Mouse (Mus musculus) gastrocnemius, postnatal 4 days (tissue): ENCODE measurements at regions not wholly inside any gene's neighbourhood (a gene's known extent, or its start where the extent isn't known, plus 50 kb on each side); places are given as distances from the start of the nearest gene placed in this dataset.

Experiments
- DNase-seq, 2 experiments: peaks; one replicate each; pipeline ENCODE4 v3.0.0; 2021 to 2022; ENCODE audit warnings: low spot score in 2 of 2, mixed read lengths in 2 of 2

- DNase-seq, result no peak
Measured at GRCm38 (mm10) chr3:120761223-120761622, 410.3 kb downstream of the Rwdd3 start.

- DNase-seq, result no peak
Measured at GRCm38 (mm10) chr3:120748513-120748912, 423.0 kb downstream of the Rwdd3 start.

GRCm38 (mm10) chr3:120747678-120748077 lies 423.8 kb downstream of the Rwdd3 start:
- DNase-seq, result peak in 1 of 2 experiments; percentile 11

- no peak for DNase-seq
Measured at GRCm38 (mm10) chr3:120733332-120733731, 438.2 kb downstream of the Rwdd3 start.

- no peak for DNase-seq
Measured at GRCm38 (mm10) chr3:120732391-120732790, 439.1 kb downstream of the Rwdd3 start.

- no peak for DNase-seq
Measured at GRCm38 (mm10) chr3:120731287-120731686, 440.2 kb downstream of the Rwdd3 start.

- DNase-seq, result no peak
Measured at GRCm38 (mm10) chr3:120730225-120730624, 441.3 kb downstream of the Rwdd3 start.

GRCm38 (mm10) chr3:120729671-120730070 lies 441.8 kb downstream of the Rwdd3 start:
- DNase-seq, result no peak

GRCm38 (mm10) chr3:120685227-120685626 lies 486.3 kb downstream of the Rwdd3 start:
- no peak for DNase-seq

GRCm38 (mm10) chr3:120675906-120676305 lies 495.6 kb downstream of the Rwdd3 start:
- no peak for DNase-seq

GRCm38 (mm10) chr3:120668654-120669053 lies 502.8 kb downstream of the Rwdd3 start:
- no peak for DNase-seq

GRCm38 (mm10) chr3:120662521-120662920 lies 509.0 kb downstream of the Rwdd3 start:
- no peak for DNase-seq

- no peak for DNase-seq
Measured at GRCm38 (mm10) chr3:120660776-120661175, 510.7 kb downstream of the Rwdd3 start.

GRCm38 (mm10) chr3:120649047-120649868 lies 522.2 kb downstream of the Rwdd3 start:
- no peak for DNase-seq

GRCm38 (mm10) chr3:120648391-120648790 lies 523.1 kb downstream of the Rwdd3 start:
- DNase-seq, result no peak

- no peak for DNase-seq
Measured at GRCm38 (mm10) chr3:120636669-120637305, 534.7 kb downstream of the Rwdd3 start.

- DNase-seq, result no peak
Measured at GRCm38 (mm10) chr3:120618358-120618757, 553.1 kb downstream of the Rwdd3 start.

GRCm38 (mm10) chr3:120594226-120594625 lies 577.3 kb downstream of the Rwdd3 start:
- DNase-seq, result no peak

- no peak for DNase-seq
Measured at GRCm38 (mm10) chr3:120591183-120591582, 580.3 kb downstream of the Rwdd3 start.

GRCm38 (mm10) chr3:120570806-120571425 lies 600.6 kb downstream of the Rwdd3 start:
- DNase-seq, result no peak

- no peak for DNase-seq
Measured at GRCm38 (mm10) chr3:120541556-120542476, 629.7 kb downstream of the Rwdd3 start.
